Mouse (Mus musculus) midbrain, embryonic 11.5 days (tissue): ENCODE data around the gene Asic3. TPM values are rescaled to one million over a fixed set of nuclear protein-coding genes. Genes with fewer than 3 reads are reported as not detected.
A peak's percentile ranks its signal among the peaks of the same experiment; 100 is the strongest.

Experiments
- ATAC-seq: fragments of 200-750 bp; cut with Nextera tagmentation; 2 replicates; pipeline ENCODE4 v1.8.0; 2017; ENCODE audit warnings: moderate TSS enrichment, moderate library complexity; ENCODE audit not compliant: low FRiP score
- DNase-seq: peaks from one replicate; pipeline ENCODE4 v3.0.0; 2015; ENCODE audit warnings: low spot score; ENCODE audit errors: missing footprints
- H3K27ac ChIP-seq: fragments of 300-500 bp; sonication (generic); 2 replicates; pipeline ENCODE4 v1.5.1; 2014; ENCODE audit warnings: low read depth, low read length
- H3K27me3 ChIP-seq: fragments of 300-500 bp; sonication (generic); 2 replicates; pipeline ENCODE4 v1.6.1; 2014; ENCODE audit warnings: mild to moderate bottlenecking, low read length, moderate library complexity, mixed read lengths; ENCODE audit not compliant: control insufficient read depth, insufficient read depth
- H3K36me3 ChIP-seq: fragments of 300-500 bp; sonication (generic); 2 replicates; pipeline ENCODE4 v1.6.1; 2014; ENCODE audit warnings: mild to moderate bottlenecking, low read length, moderate library complexity, mixed read lengths; ENCODE audit not compliant: control insufficient read depth, insufficient read depth
- H3K4me1 ChIP-seq: fragments of 300-500 bp; sonication (generic); 2 replicates; pipeline ENCODE4 v1.6.1; 2014; ENCODE audit warnings: low read length; ENCODE audit not compliant: control insufficient read depth, insufficient read depth
- H3K4me2 ChIP-seq: fragments of 300-500 bp; sonication (generic); 2 replicates; pipeline ENCODE4 v1.6.1; 2014; ENCODE audit warnings: mild to moderate bottlenecking, moderate library complexity
- H3K4me3 ChIP-seq: fragments of 300-500 bp; sonication (generic); 2 replicates; pipeline ENCODE4 v1.5.1; 2014; ENCODE audit warnings: low read depth, low read length
- H3K9ac ChIP-seq: fragments of 300-500 bp; sonication (generic); 2 replicates; pipeline ENCODE4 v1.6.1; 2014; ENCODE audit warnings: low read length
- H3K9me3 ChIP-seq: fragments of 300-500 bp; sonication (generic); 2 replicates; pipeline ENCODE4 v1.6.1; 2016; ENCODE audit warnings: low read length; ENCODE audit not compliant: control insufficient read depth
- WGBS: fragments of 180-500 bp; shearing (Covaris S2); extraction: QIAGEN DNeasy Blood & Tissue Kit; methylation state at CpG from one replicate; pipeline ENCODE4 v1.1.7; 2014; 5-methylcytosine and 5-hydroxymethylcytosine counted together
- polyA plus RNA-seq: library from polyadenylated mRNA; unstranded; fragments of >200 nt; fragmentation: Nextera tagmentation; extraction: Ambion mirVana; gene quantifications from 2 replicates; pipeline ENCODE4 v1.2.1, GENCODE M21; 2014

Gene Asic3
- polyA plus RNA-seq, 1 experiment from 2014 or later = 0.30 TPM

- Histone ChIP-seq H3K9ac (peak overlapping the region; percentile 76), H3K4me3 (peak overlapping the region; percentile 59), H3K9me3 (no peaks in the 10 kb centered on the region), H3K27ac (peak overlapping the region; percentile 72), H3K4me2 (peak overlapping the region; percentile 79), H3K36me3 (peaks cover 2% of the 10 kb centered on the region; the same call in 1 of the 2 replicates), H3K4me1 (peaks cover 49% of the 10 kb centered on the region), H3K27me3 (no peaks in the 10 kb centered on the region)
- DNase-seq = no peak
- WGBS = 17% methylated on average over 21 of the region's 21 CpGs
- no peak for ATAC-seq
Observed at GRCm38 (mm10) chr5:24424004-24424781, 11.0 kb downstream of the Asic3 start.

GRCm38 (mm10) chr5:24424861-24425411 lies 11.7 kb downstream of the Asic3 start:
- Histone ChIP-seq H3K36me3 (no peaks in the 10 kb centered on the region; the same call in 1 of the 2 replicates), H3K4me2 (peak overlapping the region; percentile 79), H3K4me1 (peaks cover 49% of the 10 kb centered on the region), H3K9me3 (no peaks in the 10 kb centered on the region), H3K27ac (peak overlapping the region; percentile 41; the same call in 1 of the 2 replicates), H3K4me3 (peak overlapping the region; percentile 59), H3K27me3 (no peaks in the 10 kb centered on the region), H3K9ac (peak overlapping the region; percentile 70)
- WGBS = under 1% methylated on average over 51 of the region's 60 CpGs
- peak; percentile 22; the same call in 1 of the 2 replicates for ATAC-seq
- peak; percentile 100 for DNase-seq

- Histone ChIP-seq H3K4me1 (peaks cover 49% of the 10 kb centered on the region), H3K27me3 (no peaks in the 10 kb centered on the region), H3K4me2 (peak overlapping the region; percentile 79), H3K9me3 (no peaks in the 10 kb centered on the region), H3K4me3 (peak overlapping the region; percentile 59), H3K27ac (peak overlapping the region; percentile 41; the same call in 1 of the 2 replicates), H3K36me3 (no peaks in the 10 kb centered on the region; the same call in 1 of the 2 replicates), H3K9ac (peak overlapping the region; percentile 70)
- peak; percentile 8; the same call in 1 of the 2 replicates for ATAC-seq
- DNase-seq = peak; percentile 97
- under 1% methylated on average over 26 of the region's 30 CpGs for WGBS
Observed at GRCm38 (mm10) chr5:24425421-24426036, 12.3 kb downstream of the Asic3 start.

GRCm38 (mm10) chr5:24426037-24426432 lies 12.8 kb downstream of the Asic3 start:
- H3K9ac ChIP-seq = peak overlapping the region; percentile 70
- H3K4me1 ChIP-seq = peaks cover 49% of the 10 kb centered on the region
- H3K9me3 ChIP-seq = no peaks in the 10 kb centered on the region
- H3K27ac ChIP-seq = peak overlapping the region; percentile 41; the same call in 1 of the 2 replicates
- H3K4me2 ChIP-seq = peak overlapping the region; percentile 79
- H3K27me3 ChIP-seq = no peaks in the 10 kb centered on the region
- ATAC-seq (peak; percentile 10; the same call in 1 of the 2 replicates), DNase-seq (peak; percentile 90)
- 0% methylated on average over 10 of the region's 10 CpGs for WGBS
- H3K4me3 ChIP-seq = peak overlapping the region; percentile 59
- no peaks in the 10 kb centered on the region; the same call in 1 of the 2 replicates for H3K36me3 ChIP-seq

- DNase-seq = no peak
- Histone ChIP-seq H3K27ac (no peak overlapping the region), H3K4me1 (peaks cover 49% of the 10 kb centered on the region), H3K27me3 (no peaks in the 10 kb centered on the region), H3K36me3 (peaks cover 3% of the 10 kb centered on the region; the same call in 1 of the 2 replicates), H3K4me2 (peak overlapping the region; percentile 79), H3K9ac (0 out of 2 replicates have a peak overlapping the region, but pooled peaks have one; percentile 2), H3K4me3 (peak overlapping the region; percentile 59), H3K9me3 (no peaks in the 10 kb centered on the region)
- 7% methylated on average over 9 of the region's 9 CpGs for WGBS
- no peak for ATAC-seq
Observed at GRCm38 (mm10) chr5:24426556-24427284, 13.5 kb downstream of the Asic3 start.

- peaks cover 7% of the 10 kb centered on the region for H3K36me3 ChIP-seq
- no peak for ATAC-seq
- H3K4me1 ChIP-seq = peaks cover 49% of the 10 kb centered on the region
- 0 out of 2 replicates have a peak overlapping the region, but pooled peaks have one; percentile 2 for H3K9ac ChIP-seq
- H3K27me3 ChIP-seq = no peaks in the 10 kb centered on the region
- 15% methylated on average over 12 of the region's 12 CpGs for WGBS
- H3K27ac ChIP-seq = no peak overlapping the region
- no peak for DNase-seq
- H3K4me2 ChIP-seq = peak overlapping the region; percentile 23; the same call in 1 of the 2 replicates
- no peaks in the 10 kb centered on the region for H3K9me3 ChIP-seq
- H3K4me3 ChIP-seq = no peak overlapping the region
Observed at GRCm38 (mm10) chr5:24427285-24427633, 14.1 kb downstream of the Asic3 start.

- peaks cover 13% of the 10 kb centered on the region for H3K36me3 ChIP-seq
- no peaks in the 10 kb centered on the region for H3K27me3 ChIP-seq
- H3K4me1 ChIP-seq = peaks cover 44% of the 10 kb centered on the region
- no peaks in the 10 kb centered on the region for H3K9me3 ChIP-seq
- no peak overlapping the region for H3K9ac ChIP-seq
- H3K4me2 ChIP-seq = peak overlapping the region; percentile 23
- DNase-seq = peak; percentile 87
- no peak overlapping the region for H3K27ac ChIP-seq
- H3K4me3 ChIP-seq = no peak overlapping the region
- no peak for ATAC-seq
- WGBS = 5% methylated on average over 15 of the region's 15 CpGs
Observed at GRCm38 (mm10) chr5:24427981-24428402, 14.8 kb downstream of the Asic3 start.

- Histone ChIP-seq H3K27ac (no peak overlapping the region), H3K4me3 (no peak overlapping the region), H3K4me1 (peaks cover 44% of the 10 kb centered on the region), H3K27me3 (no peaks in the 10 kb centered on the region), H3K36me3 (peaks cover 14% of the 10 kb centered on the region), H3K9ac (no peak overlapping the region), H3K4me2 (peak overlapping the region; percentile 23; the same call in 1 of the 2 replicates), H3K9me3 (no peaks in the 10 kb centered on the region)
- no peak for ATAC-seq
- 13% methylated on average over 9 of the region's 9 CpGs for WGBS
- no peak for DNase-seq
Observed at GRCm38 (mm10) chr5:24428596-24428995, 15.4 kb downstream of the Asic3 start.
